Comparison of ENCODE assay signal across 8 mouse cellular contexts in the genomic region with DNA sequence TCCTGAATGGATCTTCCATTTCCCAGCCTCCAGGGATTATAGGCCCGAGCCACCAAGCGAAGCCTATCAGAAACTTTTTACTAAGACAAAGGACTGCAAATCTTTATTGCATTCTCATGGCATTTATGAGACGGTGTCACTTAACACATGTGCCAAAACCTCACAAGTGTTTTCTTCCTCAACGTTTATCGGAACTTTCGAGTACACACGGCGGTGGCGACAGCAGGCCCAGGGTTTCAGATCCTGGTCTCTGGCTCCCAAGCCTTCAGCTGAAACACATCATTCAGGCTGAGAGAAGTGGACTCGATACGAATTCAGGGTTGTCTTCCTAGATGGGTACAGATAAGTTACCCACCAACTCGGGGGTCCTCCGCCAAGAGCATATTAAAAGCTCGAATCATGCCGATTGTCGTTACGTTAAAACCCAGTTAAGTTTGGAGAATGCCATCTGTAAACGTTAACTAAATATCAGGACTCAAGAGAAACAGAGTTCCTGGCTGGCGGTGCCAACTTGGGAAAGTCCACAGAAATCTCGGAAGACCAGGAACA. TPM values are rescaled to one million over a fixed set of nuclear protein-coding genes. Genes with fewer than 3 reads are reported as not detected.
DNase-seq lines count a peak whose midpoint lies in the region; ATAC-seq and TF ChIP-seq lines count a peak whose summit lies in the region.

No protein-coding gene starts in this region.

- intact Hi-C loops in left cerebral cortex, adult 2 months (cut with DNase I), result no loop called here
- intact Hi-C loops in left cerebral cortex, postnatal 10 days (cut with DNase I), result no loop called here

- peak overlapping the region; percentile 97 for H3K9ac ChIP-seq in heart, embryonic 14.5 days (ENCODE audit: low read length)
- peak overlapping the region; percentile 87 for H3K9ac ChIP-seq in lung, postnatal 0 days (replicated peaks; ENCODE audit: low read depth)
- H3K9ac ChIP-seq in stomach, postnatal 0 days (ENCODE audit: low read length), result peak overlapping the region; percentile 92

- H3K9me3 ChIP-seq in heart, embryonic 14.5 days (ENCODE audit: control insufficient read depth, low read length), result no peaks in the 10 kb centered on the region
- H3K9me3 ChIP-seq in lung, postnatal 0 days (ENCODE audit: low read length), result no peaks in the 10 kb centered on the region
- no peaks in the 10 kb centered on the region for H3K9me3 ChIP-seq in stomach, postnatal 0 days (ENCODE audit: control insufficient read depth, low read length)

- H3K27ac ChIP-seq in left cerebral cortex, adult 2 months, result peak overlapping the region; percentile 89
- peak overlapping the region; percentile 75 to 76 for H3K27ac ChIP-seq in heart, embryonic 14.5 days (replicated peaks in 1 of 2; ENCODE audit: control insufficient read depth in 1 of 2, insufficient read depth in 1 of 2, low read depth in 2 of 2, low read length in 2 of 2)
- H3K27ac ChIP-seq in lung, postnatal 0 days (ENCODE audit: low read length), result peak overlapping the region; percentile 79
- H3K27ac ChIP-seq in stomach, postnatal 0 days (replicated peaks), result peak overlapping the region; percentile 88

- peak overlapping the region; percentile 59 for H3K4me3 ChIP-seq in left cerebral cortex, adult 2 months
- peak overlapping the region; percentile 74 to 99 for H3K4me3 ChIP-seq in heart, embryonic 14.5 days (ENCODE audit: control insufficient read depth in 1 of 2, insufficient read depth in 1 of 2, low read depth in 1 of 2, low read length in 2 of 2)
- H3K4me3 ChIP-seq in lung, postnatal 0 days (ENCODE audit: low read depth, low read length), result peak overlapping the region; percentile 90
- peak overlapping the region; percentile 95 for H3K4me3 ChIP-seq in stomach, postnatal 0 days (ENCODE audit: low read depth, low read length)

- no peaks in the 10 kb centered on the region for H3K27me3 ChIP-seq in heart, embryonic 14.5 days (ENCODE audit: control insufficient read depth, insufficient read depth, low read length)
- no peaks in the 10 kb centered on the region for H3K27me3 ChIP-seq in lung, postnatal 0 days (replicated peaks; ENCODE audit: insufficient read depth, low read length)
- no peaks in the 10 kb centered on the region for H3K27me3 ChIP-seq in stomach, postnatal 0 days (ENCODE audit: control insufficient read depth, insufficient read depth, low read length)

- TF ChIP-seq CTCF in left cerebral cortex, adult 2 months (IDR thresholded peaks at IDR 0.05), result no peak
- TF ChIP-seq CTCF in lung, postnatal 0 days (IDR thresholded peaks at IDR 0.05), result no peak
- no peak for TF ChIP-seq CTCF in stomach, postnatal 0 days (IDR thresholded peaks at IDR 0.05; ENCODE audit: low read depth)

- peaks cover 33% of the 10 kb centered on the region for H3K36me3 ChIP-seq in heart, embryonic 14.5 days (ENCODE audit: control insufficient read depth, insufficient read depth, low read length)
- 0 out of 2 replicates have a peak, but pooled peaks cover 3% of the 10 kb centered on the region for H3K36me3 ChIP-seq in lung, postnatal 0 days (ENCODE audit: insufficient read depth, low read length)
- H3K36me3 ChIP-seq in stomach, postnatal 0 days (ENCODE audit: control insufficient read depth, insufficient read depth, low read length), result peaks cover 3% of the 10 kb centered on the region; the same call in 1 of the 2 replicates

- peak overlapping the region; percentile 89 for H3K4me2 ChIP-seq in heart, embryonic 14.5 days (ENCODE audit: low read length)
- H3K4me2 ChIP-seq in lung, postnatal 0 days (replicated peaks; ENCODE audit: low read depth, low read length), result peak overlapping the region; percentile 79
- peak overlapping the region; percentile 56 for H3K4me2 ChIP-seq in stomach, postnatal 0 days (replicated peaks; ENCODE audit: low read depth)

- 2% methylated on average over 20 of the region's 20 CpGs for WGBS in heart, embryonic 14.5 days
- WGBS in lung, postnatal 0 days, result 2% methylated on average over 20 of the region's 20 CpGs
- 2% methylated on average over 20 of the region's 20 CpGs for WGBS in stomach, postnatal 0 days

- DNase-seq in left cerebral cortex, adult 2 months (ENCODE audit: extremely low spot score in 1 of 2, low spot score in 2 of 2), result no peak
- no peak for DNase-seq in left cerebral cortex, postnatal 10 days (ENCODE audit: extremely low spot score in 1 of 2, low spot score in 2 of 2)
- peak; percentile 9 for DNase-seq in c-Kit-negative CD71-positive TER-119-positive erythroid progenitor cells, embryonic 14.5 days (ENCODE audit: low read depth, low spot score)
- peak; percentile 26 for DNase-seq in lung, postnatal 0 days (ENCODE audit: low spot score)
- peak; percentile 19 for DNase-seq in stomach, postnatal 0 days (ENCODE audit: low spot score)
- DNase-seq in urinary bladder, postnatal 36 days (ENCODE audit: low spot score in 2 of 2), result no peak
- DNase-seq in spleen, adult 18-20 months, result no peak

- ATAC-seq in heart, embryonic 14.5 days (ENCODE audit: insufficient number of reproducible peaks, insufficient read depth, low FRiP score, low read depth), result no peak
- ATAC-seq in lung, postnatal 0 days, result no peak
- ATAC-seq in stomach, postnatal 0 days (ENCODE audit: low FRiP score, low TSS enrichment), result 0 out of 2 replicates have a peak, but pooled peaks have one; percentile 21

- no peak for TF ChIP-seq EP300 in lung, postnatal 0 days (IDR thresholded peaks at IDR 0.05)
- TF ChIP-seq EP300 in stomach, postnatal 0 days (optimal IDR thresholded peaks at IDR 0.05), result no peak

- H3K4me1 ChIP-seq in heart, embryonic 14.5 days (ENCODE audit: control insufficient read depth in 2 of 2, insufficient read depth in 2 of 2, low read length in 2 of 2), result peaks cover 2 to 3% of the 10 kb centered on the region in 2 experiments; a peak in 2 of 4 replicates
- peaks cover 9% of the 10 kb centered on the region; the same call in 1 of the 2 replicates for H3K4me1 ChIP-seq in lung, postnatal 0 days (ENCODE audit: insufficient read depth, low read depth, low read length)
- no peaks in the 10 kb centered on the region; the same call in 1 of the 2 replicates for H3K4me1 ChIP-seq in stomach, postnatal 0 days (replicated peaks; ENCODE audit: control insufficient read depth, insufficient read depth)

RNA-seq across cellular contexts. Expression of a gene that starts 0.7 kb away (rescaled TPM):
- 100 to 1,000 TPM; 102 to 116 TPM for total RNA-seq in left cerebral cortex, adult 2 months (2021)
- 100 to 1,000 TPM; 105 TPM for total RNA-seq in left cerebral cortex, postnatal 10 days (2021)
- 107 TPM in 2 replicates for polyA plus RNA-seq in heart, embryonic 14.5 days (2014; fragmentation: Nextera tagmentation; extraction: Ambion mirVana)
- polyA plus RNA-seq in lung, postnatal 0 days (2015; fragmentation: Nextera tagmentation; extraction: Ambion mirVana), result 99.9 and 100 TPM in 2 replicates
- 101 and 102 TPM in 2 replicates for polyA plus RNA-seq in stomach, postnatal 0 days (2015; fragmentation: Nextera tagmentation; extraction: Ambion mirVana)

RNA-seq across cellular contexts. Expression of a gene that starts 29.5 kb away (rescaled TPM):
- total RNA-seq in left cerebral cortex, adult 2 months (2021), result under 1 TPM in 1 of 2 experiments, not detected in 1; 0.23 TPM
- under 1 TPM; 0.22 to 0.26 TPM for total RNA-seq in left cerebral cortex, postnatal 10 days (2021)
- not detected in 2 replicates for polyA plus RNA-seq in heart, embryonic 14.5 days (2014; fragmentation: Nextera tagmentation; extraction: Ambion mirVana)
- 0.06 and 0.27 TPM in 2 replicates for polyA plus RNA-seq in lung, postnatal 0 days (2015; fragmentation: Nextera tagmentation; extraction: Ambion mirVana)
- 0.30 and 0.52 TPM in 2 replicates for polyA plus RNA-seq in stomach, postnatal 0 days (2015; fragmentation: Nextera tagmentation; extraction: Ambion mirVana)

RNA-seq across cellular contexts. Expression of a gene that starts 40.0 kb away (rescaled TPM):
- total RNA-seq in left cerebral cortex, adult 2 months (2021), result 10 to 100 TPM; 26.4 to 30.8 TPM
- total RNA-seq in left cerebral cortex, postnatal 10 days (2021), result 10 to 100 TPM; 33.8 to 38.8 TPM
- 15.2 and 16.0 TPM in 2 replicates for polyA plus RNA-seq in heart, embryonic 14.5 days (2014; fragmentation: Nextera tagmentation; extraction: Ambion mirVana)
- 6.5 and 6.7 TPM in 2 replicates for polyA plus RNA-seq in lung, postnatal 0 days (2015; fragmentation: Nextera tagmentation; extraction: Ambion mirVana)
- 5.3 and 6.7 TPM in 2 replicates for polyA plus RNA-seq in stomach, postnatal 0 days (2015; fragmentation: Nextera tagmentation; extraction: Ambion mirVana)

RNA-seq across cellular contexts. Expression of a gene that starts 54.8 kb away (rescaled TPM):
- under 1 TPM in 1 of 2 experiments, not detected in 1; 0.11 TPM for total RNA-seq in left cerebral cortex, adult 2 months (2021)
- total RNA-seq in left cerebral cortex, postnatal 10 days (2021), result not detected
- polyA plus RNA-seq in heart, embryonic 14.5 days (2014; fragmentation: Nextera tagmentation; extraction: Ambion mirVana), result not detected in 2 replicates
- polyA plus RNA-seq in lung, postnatal 0 days (2015; fragmentation: Nextera tagmentation; extraction: Ambion mirVana), result 0.14 and 0.15 TPM in 2 replicates
- 14.9 and 15.6 TPM in 2 replicates for polyA plus RNA-seq in stomach, postnatal 0 days (2015; fragmentation: Nextera tagmentation; extraction: Ambion mirVana)

Comparison
In these comparisons a context has a peak if more than half of its experiments do, and no peak if none do; other contexts are left out.
1. DNase-seq: peak in c-Kit-negative CD71-positive TER-119-positive erythroid progenitor cells, embryonic 14.5 days (single experiment), lung, postnatal 0 days (single experiment) and stomach, postnatal 0 days (single experiment); none in left cerebral cortex, adult 2 months (0 of 2), left cerebral cortex, postnatal 10 days (0 of 2), urinary bladder, postnatal 36 days (0 of 2) and spleen, adult 18-20 months (0 of 2).
2. Peak in every context shown above with its lines, with median percentiles within 50 percentile points of each other: H3K27ac ChIP-seq, H3K4me3 ChIP-seq, H3K4me2 ChIP-seq and H3K9ac ChIP-seq.